Mouse (Mus musculus): ENCODE results near the gene Etv6.

GRCm38 (mm10) chr6:134208180-134208952 is 172.9 kb downstream of the Etv6 start:
- TF ChIP-seq CTCF (IDR thresholded peaks at IDR 0.05; ENCODE audit: control insufficient read depth, insufficient read depth, insufficient replicate concordance, low read depth, low read length) (no peak), POLR2A (IDR thresholded peaks at IDR 0.05; ENCODE audit: control insufficient read depth, low read depth, low read length) (no peak)

All from testis, adult 2 months (tissue).